Mouse (Mus musculus): ENCODE results near the gene Erich6.

Erich6 gene

DNA sequence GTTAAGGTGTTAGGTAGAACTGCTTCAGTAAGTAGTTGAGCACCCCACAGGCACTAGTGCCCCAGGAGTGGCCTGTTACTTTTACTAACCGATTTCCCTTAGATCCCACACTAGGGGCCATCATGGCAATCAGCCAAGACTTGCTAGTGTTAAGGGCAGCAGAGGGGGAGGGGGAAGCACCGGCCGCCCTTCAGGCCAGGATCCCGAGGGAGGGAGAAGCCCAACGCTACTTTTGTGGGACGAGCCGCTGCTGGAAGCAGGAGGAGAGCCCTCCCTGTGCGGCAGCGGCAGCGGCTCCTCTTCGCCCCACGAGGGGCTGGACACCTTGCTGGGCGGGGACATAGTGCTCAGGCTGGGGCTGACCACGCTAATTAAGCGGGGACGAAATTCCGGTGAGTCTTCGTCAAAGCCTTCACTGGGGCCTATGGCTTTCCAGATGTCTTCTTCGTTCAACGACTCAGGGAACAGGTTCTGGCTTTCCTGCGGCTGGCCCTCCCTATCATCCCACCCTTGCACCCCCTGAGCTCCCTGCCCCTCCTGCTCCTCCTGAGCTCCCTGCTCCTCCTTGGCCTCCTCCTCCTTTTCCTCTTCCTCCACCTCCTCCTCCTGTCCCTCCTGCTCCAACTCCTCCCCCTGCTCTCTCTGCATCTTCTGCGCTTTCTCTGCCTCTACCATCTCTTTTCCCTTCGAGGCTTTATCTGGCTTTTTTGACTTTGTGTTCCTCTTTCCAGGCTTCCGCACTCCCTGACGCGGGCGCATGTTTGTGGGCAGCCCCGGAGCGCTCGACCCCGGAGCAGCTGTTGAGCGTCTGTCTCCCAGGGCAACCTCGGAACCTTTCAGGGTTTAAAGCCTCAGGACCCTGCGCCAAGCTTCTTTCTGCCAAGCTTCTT is at the start of gene Erich6:
TSS of gene Erich6 (minus strand) at position 802 of the 890 bp plus-strand sequence.
- no peak for DNase-seq (ENCODE audit: low read depth, low spot score)

GRCm38 (mm10) chr3:58686206-58686921 is 49.4 kb upstream of the Erich6 start:
- DNase-seq (ENCODE audit: low read depth, low spot score), result peak; percentile 51

DNA sequence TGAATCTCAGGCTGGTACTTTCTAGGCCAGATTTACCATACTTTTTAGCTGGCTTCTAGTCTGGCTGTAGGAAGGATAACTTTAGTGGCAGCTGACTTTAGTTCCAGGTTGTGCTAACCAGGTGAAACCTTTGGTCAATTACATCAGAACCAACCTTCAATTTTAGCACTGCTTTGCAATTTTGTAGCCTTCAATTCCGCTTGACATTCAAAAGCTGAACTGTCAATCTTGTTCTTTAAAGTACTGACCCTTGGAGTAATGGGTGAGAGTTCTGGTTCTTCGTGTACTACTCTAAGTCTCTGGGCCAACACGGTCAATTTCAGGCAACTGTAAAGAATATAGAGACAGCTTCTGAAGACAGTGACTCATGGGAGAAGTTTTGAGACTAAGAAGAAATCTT is 48.4 kb upstream of the Erich6 start:
- DNase-seq (ENCODE audit: low read depth, low spot score), result no peak

GRCm38 (mm10) chr3:58683346-58683745 is 46.3 kb upstream of the Erich6 start:
- DNase-seq (ENCODE audit: low read depth, low spot score), result no peak

- no peak for DNase-seq (ENCODE audit: low read depth, low spot score)
These were observed 45.3 kb upstream of the Erich6 start for GRCm38 (mm10) chr3:58682336-58682735.

DNA sequence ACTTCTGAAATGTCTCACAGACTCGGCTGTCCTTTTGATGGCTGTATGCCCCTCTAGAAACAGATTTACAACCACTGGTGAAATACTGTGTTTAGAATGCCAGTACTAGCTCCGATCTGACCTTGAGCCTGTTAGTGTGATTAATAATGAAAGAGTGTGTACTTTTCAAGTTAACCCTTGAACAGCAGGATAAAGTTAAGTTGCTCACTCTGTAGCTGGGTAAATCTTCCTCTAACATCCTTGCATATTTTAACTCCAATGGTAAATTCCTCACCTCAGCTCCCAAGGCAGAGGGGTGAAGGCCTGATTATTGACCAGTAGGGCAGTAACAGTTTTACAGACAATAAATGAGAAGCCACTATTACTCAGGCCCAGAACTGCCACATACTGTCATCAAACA is 44.8 kb upstream of the Erich6 start:
- no peak for DNase-seq (ENCODE audit: low read depth, low spot score)

- no peak for DNase-seq (ENCODE audit: low read depth, low spot score)
These were observed 44.1 kb upstream of the Erich6 start for GRCm38 (mm10) chr3:58680943-58681637.

- no peak for DNase-seq (ENCODE audit: low read depth, low spot score)
These were observed 43.0 kb upstream of the Erich6 start for GRCm38 (mm10) chr3:58679996-58680395.

GRCm38 (mm10) chr3:58678905-58679304 is 41.9 kb upstream of the Erich6 start:
- DNase-seq (ENCODE audit: low read depth, low spot score), result no peak

GRCm38 (mm10) chr3:58678384-58678783 is 41.4 kb upstream of the Erich6 start:
- DNase-seq (ENCODE audit: low read depth, low spot score), result no peak

DNA sequence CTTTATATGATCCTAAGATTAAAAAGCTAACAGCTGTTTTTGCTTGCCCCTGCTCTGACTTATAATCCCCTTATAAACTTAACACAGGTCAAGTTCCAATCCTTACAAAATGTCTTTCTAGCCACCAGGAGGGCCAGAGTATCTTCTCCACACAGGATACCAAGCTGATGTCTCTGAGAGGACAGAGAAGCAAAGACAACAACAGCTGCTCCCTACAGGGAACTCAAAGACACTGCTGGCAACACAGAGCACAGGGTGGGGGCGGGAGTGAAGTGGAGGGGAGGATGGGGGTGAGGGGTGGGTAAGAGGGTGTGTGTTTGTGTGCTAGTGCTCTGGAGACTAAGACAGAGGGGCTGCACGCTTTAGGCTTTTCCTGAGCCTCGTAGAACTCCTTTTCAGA is 40.6 kb upstream of the Erich6 start:
- DNase-seq (ENCODE audit: low read depth, low spot score), result no peak

- DNase-seq (ENCODE audit: low read depth, low spot score), result no peak
These were observed 36.3 kb upstream of the Erich6 start for GRCm38 (mm10) chr3:58673295-58673694.

DNA sequence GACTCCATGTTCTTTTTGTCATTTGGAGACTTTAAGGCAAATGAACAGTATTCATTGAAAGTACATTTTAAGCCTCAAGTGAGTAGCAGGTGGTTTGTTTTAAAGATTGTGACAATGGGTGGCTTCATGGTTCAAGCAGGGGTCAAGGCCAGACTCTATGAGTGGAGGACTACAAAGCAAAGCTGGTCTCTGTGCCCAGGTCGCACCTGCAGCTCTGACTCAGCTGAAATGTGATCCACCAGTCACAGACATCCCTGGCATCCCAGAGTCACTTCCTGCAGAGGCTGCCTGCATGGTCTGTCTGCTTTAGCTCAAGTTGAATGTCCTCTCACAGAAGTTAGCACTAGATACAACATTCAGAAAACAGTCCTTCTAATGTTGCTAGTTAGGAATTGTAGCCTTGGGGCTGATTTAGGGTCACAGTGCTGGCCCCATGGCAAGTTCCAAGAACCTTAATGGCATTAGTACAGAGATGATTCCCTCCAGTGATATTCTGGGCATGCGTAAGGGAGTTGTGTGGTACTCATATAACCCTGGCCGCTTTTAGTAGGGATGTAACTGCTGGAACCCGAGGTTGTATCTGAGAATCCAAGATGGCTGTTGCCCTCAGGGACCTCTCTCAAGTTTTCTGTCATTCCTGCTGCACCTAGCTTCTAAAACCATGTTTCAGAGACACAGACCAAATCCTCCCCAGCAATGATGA is 35.6 kb upstream of the Erich6 start:
- peak; percentile 28 for DNase-seq (ENCODE audit: low read depth, low spot score)

- no peak for DNase-seq (ENCODE audit: low read depth, low spot score)
These were observed 34.7 kb upstream of the Erich6 start for GRCm38 (mm10) chr3:58671616-58672250.

DNA sequence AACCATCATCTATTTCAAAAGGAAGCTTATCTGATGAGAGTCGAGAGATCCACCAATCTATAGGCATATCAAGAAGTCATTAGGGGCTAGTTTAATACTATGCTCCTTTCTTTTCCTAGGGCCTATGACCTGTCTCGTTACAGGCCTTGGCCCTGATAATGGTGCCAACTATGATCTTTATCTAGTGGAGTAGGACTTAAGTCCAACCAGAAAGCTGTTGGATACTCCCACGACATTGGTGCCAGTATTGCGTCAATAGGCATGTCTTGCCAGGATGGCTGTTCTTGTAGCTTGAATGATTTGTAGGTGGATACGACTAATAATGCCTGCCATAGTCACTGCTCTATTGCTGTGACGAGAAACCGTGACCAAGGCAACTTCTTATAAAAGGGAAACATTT is 27.0 kb upstream of the Erich6 start:
- no peak for DNase-seq (ENCODE audit: low read depth, low spot score)

GRCm38 (mm10) chr3:58660636-58661035 is 23.6 kb upstream of the Erich6 start:
- DNase-seq (ENCODE audit: low read depth, low spot score), result no peak

- peak; percentile 81 for DNase-seq (ENCODE audit: low read depth, low spot score)
These were observed 20.3 kb upstream of the Erich6 start for GRCm38 (mm10) chr3:58657356-58657755.

- DNase-seq (ENCODE audit: low read depth, low spot score), result peak; percentile 79
These were observed 18.5 kb upstream of the Erich6 start for GRCm38 (mm10) chr3:58655362-58656130.

GRCm38 (mm10) chr3:58653907-58654306 is 16.9 kb upstream of the Erich6 start:
- DNase-seq (ENCODE audit: low read depth, low spot score), result peak; percentile 53

DNA sequence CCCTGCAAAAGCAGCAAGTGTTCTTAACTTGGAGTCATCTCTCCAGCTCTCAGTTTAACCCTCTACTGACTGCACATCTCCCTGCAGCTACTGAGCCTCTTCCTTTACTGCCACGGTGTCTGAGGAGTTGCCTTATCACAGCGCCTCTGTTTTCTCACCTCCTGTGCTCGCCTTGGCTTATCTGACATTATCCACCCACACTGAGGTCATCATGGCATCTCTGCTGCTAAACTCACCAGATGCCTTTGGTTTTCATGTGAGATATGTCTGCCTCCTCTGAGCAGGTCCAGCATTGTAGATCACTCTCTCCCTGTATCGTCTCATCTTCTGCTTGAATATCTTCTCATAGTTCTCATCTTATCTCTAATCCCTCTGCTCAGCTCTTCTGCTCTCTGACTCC is 13.3 kb upstream of the Erich6 start:
- no peak for DNase-seq (ENCODE audit: low read depth, low spot score)

All from 3T3-L1 (cell line).